ENCODE assay signal across 10 mouse cellular contexts in genomic region chr2:129904753-129905152, GRCm38 (mm10).
DNase-seq lines count a peak whose midpoint lies in the region; ATAC-seq and TF ChIP-seq lines count a peak whose summit lies in the region.
"Had no signal": no experiment of that assay in that cellular context is flagged by ENCODE, and none has a peak within 500 bp of the region (broad histone marks: within the 10 kb centered on the region; RNA-seq: fewer than 3 reads in every experiment).

No protein-coding gene starts in this region.

- no peaks in the 10 kb centered on the region for H3K79me2 ChIP-seq in CH12.LX (replicated peaks; ENCODE audit: control insufficient read depth, extremely low read depth, insufficient read depth, poor library complexity, severe bottlenecking)

- no peak overlapping the region for H3K4me2 ChIP-seq in kidney, embryonic 15.5 days
- H3K4me2 ChIP-seq in CH12.LX (ENCODE audit: insufficient read depth, low read depth, poor library complexity, severe bottlenecking) = no peak overlapping the region
- no peak overlapping the region for H3K4me2 ChIP-seq in heart, postnatal 0 days (ENCODE audit: low read depth, low read length)
- H3K4me2 ChIP-seq in forebrain, embryonic 12.5 days = no peak overlapping the region
- H3K4me2 ChIP-seq: limb, embryonic 13.5 days; stomach, embryonic 15.5 days had no signal

- WGBS in kidney, embryonic 15.5 days = 32% methylated on average over 7 of the region's 7 CpGs
- 38% methylated on average over 7 of the region's 7 CpGs for WGBS in heart, postnatal 0 days
- 46% methylated on average over 7 of the region's 7 CpGs for WGBS in forebrain, embryonic 12.5 days

- H3K27me3 ChIP-seq in kidney, embryonic 15.5 days = peaks cover 8% of the 10 kb centered on the region; the same call in 1 of the 2 replicates
- H3K27me3 ChIP-seq in CH12.LX (replicated peaks) (peaks cover 2% of the 10 kb centered on the region), Patski (peaks cover 28% of the 10 kb centered on the region)
- H3K27me3 ChIP-seq in heart, postnatal 0 days (ENCODE audit: control insufficient read depth, insufficient read depth, low read length) = peaks cover 14% of the 10 kb centered on the region; the same call in 1 of the 2 replicates
- peaks cover 12% of the 10 kb centered on the region; the same call in 1 of the 2 replicates for H3K27me3 ChIP-seq in forebrain, embryonic 12.5 days

- dilution Hi-C loops in CH12.LX (cut with MboI; ENCODE audit: extremely low pct_ligation_motif_present, extremely low pct_unique_long_range_greater_than_20kb, low sequenced_read_pairs) = no loop called here

- no peaks in the 10 kb centered on the region for H3K9me3 ChIP-seq in kidney, embryonic 15.5 days (replicated peaks)
- no peaks in the 10 kb centered on the region for H3K9me3 ChIP-seq in CH12.LX (replicated peaks; ENCODE audit: low read length)
- no peaks in the 10 kb centered on the region for H3K9me3 ChIP-seq in heart, postnatal 0 days (replicated peaks; ENCODE audit: control insufficient read depth, low read length)
- H3K9me3 ChIP-seq in forebrain, embryonic 12.5 days = no peaks in the 10 kb centered on the region
- H3K9me3 ChIP-seq: limb, embryonic 13.5 days; stomach, embryonic 15.5 days had no signal

- no peak overlapping the region for H3K27ac ChIP-seq in kidney, embryonic 15.5 days
- no peak overlapping the region for H3K27ac ChIP-seq in CH12.LX (ENCODE audit: insufficient read depth, low read depth)
- no peak overlapping the region for H3K27ac ChIP-seq in heart, postnatal 0 days (ENCODE audit: low read depth)
- no peak overlapping the region for H3K27ac ChIP-seq in forebrain, embryonic 12.5 days
- H3K27ac ChIP-seq: limb, embryonic 13.5 days; stomach, embryonic 15.5 days had no signal

- in situ Hi-C loops in CH12.LX (cut with MboI; ENCODE audit: low pct_ligation_motif_present, low pct_unique_long_range_greater_than_20kb, low sequenced_read_pairs) (loop anchor here (25.0 kb wide), 1 partner anchor 333 kb away; no protein-coding TSS in a partner anchor), Patski (cut with MboI; ENCODE audit: low pct_unique_long_range_greater_than_20kb) (loop anchor here (10.0 kb wide), 1 partner anchor 150 kb away; no protein-coding TSS in a partner anchor)

- POLR2A ChIA-PET in Patski (lab: Charles Lee) = interaction anchor here (0.7 kb wide), 1 partner anchor 82 kb away, joined by 3 read pairs; no protein-coding TSS in a partner anchor

- TF ChIP-seq POLR2A in CH12.LX (IDR thresholded peaks at IDR 0.05; ENCODE audit: low read depth, low read length) = no peak

- no peak for ATAC-seq in kidney, embryonic 15.5 days (replicated peaks; ENCODE audit: low FRiP score)
- no peak for ATAC-seq in Patski
- ATAC-seq in heart, postnatal 0 days (ENCODE audit: insufficient read depth, low read depth) = no peak
- ATAC-seq in activated CD4-positive, CD25-positive, alpha-beta regulatory T cell, adult 4 months = no peak
- ATAC-seq in forebrain, embryonic 12.5 days (ENCODE audit: low FRiP score) = no peak

- H3K4me1 ChIP-seq in kidney, embryonic 15.5 days = peaks cover 9% of the 10 kb centered on the region
- no peaks in the 10 kb centered on the region for H3K4me1 ChIP-seq in CH12.LX (ENCODE audit: control insufficient read depth in 1 of 2, insufficient read depth in 2 of 2)
- peaks cover 18% of the 10 kb centered on the region for H3K4me1 ChIP-seq in heart, postnatal 0 days (ENCODE audit: control insufficient read depth, insufficient read depth)
- peaks cover 12% of the 10 kb centered on the region for H3K4me1 ChIP-seq in forebrain, embryonic 12.5 days
- H3K4me1 ChIP-seq: stomach, embryonic 15.5 days had no signal

- peak; percentile 84 for TF ChIP-seq RAD21 in CH12.LX (IDR thresholded peaks at IDR 0.05; ENCODE audit: low read depth, low read length)

- H3K4me3 ChIP-seq in kidney, embryonic 15.5 days (replicated peaks) = no peak overlapping the region
- no peak overlapping the region for H3K4me3 ChIP-seq in CH12.LX (replicated peaks in 1 of 3; ENCODE audit: low read depth in 2 of 3, low read length in 2 of 3, poor library complexity in 1 of 3)
- no peak overlapping the region for H3K4me3 ChIP-seq in heart, postnatal 0 days (ENCODE audit: low read depth, low read length)
- no peak overlapping the region for H3K4me3 ChIP-seq in forebrain, embryonic 12.5 days (replicated peaks)
- H3K4me3 ChIP-seq: limb, embryonic 13.5 days; stomach, embryonic 15.5 days had no signal

- no peak for TF ChIP-seq EP300 in CH12.LX (IDR thresholded peaks at IDR 0.05; ENCODE audit: low read length)
- TF ChIP-seq EP300 in heart, postnatal 0 days (IDR thresholded peaks at IDR 0.05; ENCODE audit: low read depth) = no peak

- TF ChIP-seq CTCF in CH12.LX (conservative IDR thresholded peaks at IDR 0.05 in 1 of 2, IDR thresholded peaks at IDR 0.05 in 1 of 2; ENCODE audit: low read depth in 2 of 2, low read length in 2 of 2) (peak; percentile 34 to 89), Patski (IDR thresholded peaks at IDR 0.05) (peak; percentile 59)
- peak; percentile 85 for TF ChIP-seq CTCF in heart, postnatal 0 days (IDR thresholded peaks at IDR 0.05; ENCODE audit: low read depth)

- no peaks in the 10 kb centered on the region for H3K36me3 ChIP-seq in kidney, embryonic 15.5 days
- no peaks in the 10 kb centered on the region for H3K36me3 ChIP-seq in CH12.LX (replicated peaks in 1 of 2; ENCODE audit: control insufficient read depth in 1 of 2, insufficient read depth in 1 of 2, low read length in 1 of 2)
- H3K36me3 ChIP-seq in heart, postnatal 0 days (replicated peaks; ENCODE audit: control insufficient read depth, insufficient read depth, low read length) = no peaks in the 10 kb centered on the region
- no peaks in the 10 kb centered on the region for H3K36me3 ChIP-seq in forebrain, embryonic 12.5 days (replicated peaks)
- H3K36me3 ChIP-seq: limb, embryonic 13.5 days; stomach, embryonic 15.5 days had no signal

- CTCF ChIA-PET in Patski (lab: Charles Lee) = no interaction called here

- H3K9ac ChIP-seq in kidney, embryonic 15.5 days = no peak overlapping the region
- H3K9ac ChIP-seq in CH12.LX (ENCODE audit: insufficient read depth, low read depth) = no peak overlapping the region
- no peak overlapping the region for H3K9ac ChIP-seq in heart, postnatal 0 days (replicated peaks; ENCODE audit: low read depth, low read length)
- no peak overlapping the region for H3K9ac ChIP-seq in forebrain, embryonic 12.5 days
- H3K9ac ChIP-seq: limb, embryonic 13.5 days; stomach, embryonic 15.5 days had no signal

- peak; percentile 21 for DNase-seq in kidney, adult 18-20 months
- peak; percentile 38 for DNase-seq in CH12.LX (ENCODE audit: extremely low read depth)
- DNase-seq in Patski (ENCODE audit: low read depth, low spot score) = no peak
- peak; percentile 61 for DNase-seq in heart, postnatal 0 days (ENCODE audit: low spot score)
- peak; percentile 40 for DNase-seq in lung, postnatal 10 days

TF ChIP-seq in CH12.LX, 34 proteins besides CTCF, POLR2A, EP300 and RAD21:
- TF ChIP-seq CHD1 (IDR thresholded peaks at IDR 0.05; ENCODE audit: low read depth, low read length) (no peak), TCF12 (IDR thresholded peaks at IDR 0.05; ENCODE audit: low read depth, low read length) (no peak), SMC3 (IDR thresholded peaks at IDR 0.05; ENCODE audit: low read depth, low read length) (peak; percentile 69), ZC3H11A (IDR thresholded peaks at IDR 0.05; ENCODE audit: low read depth, low read length) (no peak), KAT2A (IDR thresholded peaks at IDR 0.05; ENCODE audit: insufficient replicate concordance, low read length) (no peak)
TF ChIP-seq in CH12.LX: peak in this region for 1.
